Mouse (Mus musculus) adipocyte (in vitro differentiated cells): Measurements from ENCODE around the gene Myom1.

Source experiments
- DNase-seq: peaks from one replicate; pipeline ENCODE4 v3.0.0-alpha.2; 2016; ENCODE audit warnings: low spot score

The Myom1 gene

DNA sequence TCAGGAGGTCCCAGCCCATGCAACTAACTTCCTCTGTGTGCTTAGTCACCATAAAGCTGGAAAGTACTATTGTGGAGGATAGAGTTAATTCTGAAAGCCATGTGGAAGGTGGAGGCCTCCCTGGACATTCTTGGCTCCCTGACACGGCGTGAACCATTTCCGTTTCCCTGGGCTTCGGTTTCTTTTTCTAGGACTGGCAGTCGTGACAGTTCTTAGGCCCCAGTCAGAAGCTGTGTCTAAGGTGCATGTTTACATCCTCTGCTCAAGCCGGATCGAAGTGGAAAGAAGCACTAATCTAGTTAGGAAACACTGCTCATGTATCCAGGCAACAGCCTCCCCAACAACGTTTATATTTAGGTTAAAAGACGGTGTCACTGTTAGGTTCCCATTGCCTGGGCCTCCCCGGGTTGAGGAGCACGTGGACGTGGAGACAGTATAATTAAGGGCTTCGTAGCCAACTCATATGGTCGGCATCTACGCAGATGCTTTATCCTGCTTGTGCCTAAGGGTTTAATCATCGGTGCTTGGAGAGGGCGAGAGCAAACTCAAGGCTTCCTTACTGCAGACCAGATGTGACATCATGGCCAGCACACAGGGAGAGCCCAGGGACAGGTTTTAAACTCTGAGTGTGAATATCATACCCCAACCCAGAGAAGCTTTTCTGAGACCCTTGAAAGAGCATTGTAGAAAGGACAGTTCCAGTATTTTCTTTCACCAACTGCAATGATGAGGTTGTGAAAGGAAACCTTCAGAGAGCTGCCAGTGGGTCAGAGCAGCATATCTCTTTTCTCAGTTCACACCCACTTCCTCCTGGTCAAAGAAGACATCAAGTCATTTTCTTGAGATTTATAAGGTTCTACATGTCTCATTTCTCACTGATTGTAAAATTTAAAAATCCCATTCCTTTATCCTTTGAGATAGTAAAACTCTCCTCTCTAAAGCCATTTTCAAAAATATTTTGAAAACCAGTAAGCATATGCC lies 100.4 kb downstream of the Myom1 start:
- peak; percentile 54 for DNase-seq

DNA sequence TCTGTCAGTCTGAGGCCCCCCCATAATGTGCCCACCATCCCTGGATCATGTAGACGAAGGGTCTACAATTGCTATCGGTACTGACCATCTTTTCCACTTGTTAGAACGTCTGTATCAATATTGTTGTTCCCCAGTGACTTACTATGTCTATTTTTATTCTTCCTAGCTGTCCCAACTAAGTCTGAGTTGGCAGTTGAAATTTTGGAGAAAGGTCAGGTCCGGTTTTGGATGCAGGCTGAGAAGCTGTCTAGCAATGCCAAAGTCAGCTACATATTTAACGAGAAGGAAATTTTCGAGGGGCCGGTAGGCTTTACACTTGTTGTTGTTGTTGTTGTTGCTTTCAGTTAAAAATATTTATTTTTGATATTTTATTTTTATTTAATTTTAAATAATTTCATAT lies 102.9 kb downstream of the Myom1 start:
- peak; percentile 69 for DNase-seq

DNA sequence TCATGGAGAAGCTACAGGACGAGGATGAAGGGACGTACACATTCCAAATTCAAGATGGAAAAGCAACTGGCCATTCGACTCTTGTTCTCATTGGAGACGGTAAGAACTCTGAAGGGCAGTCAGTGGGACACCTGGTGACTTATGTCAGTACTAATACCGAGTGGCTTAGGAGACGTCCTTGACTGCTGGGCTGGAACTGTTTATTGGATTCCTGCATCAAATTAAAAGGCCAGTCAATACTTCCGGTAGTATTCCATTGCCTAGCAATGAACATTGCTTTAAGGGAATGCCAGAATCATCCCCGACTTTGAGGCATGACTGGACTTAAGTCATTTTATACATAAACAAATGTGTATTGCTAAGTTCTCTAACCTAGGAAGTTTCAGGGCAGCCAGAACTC lies 103.8 kb downstream of the Myom1 start:
- DNase-seq, result no peak

DNA sequence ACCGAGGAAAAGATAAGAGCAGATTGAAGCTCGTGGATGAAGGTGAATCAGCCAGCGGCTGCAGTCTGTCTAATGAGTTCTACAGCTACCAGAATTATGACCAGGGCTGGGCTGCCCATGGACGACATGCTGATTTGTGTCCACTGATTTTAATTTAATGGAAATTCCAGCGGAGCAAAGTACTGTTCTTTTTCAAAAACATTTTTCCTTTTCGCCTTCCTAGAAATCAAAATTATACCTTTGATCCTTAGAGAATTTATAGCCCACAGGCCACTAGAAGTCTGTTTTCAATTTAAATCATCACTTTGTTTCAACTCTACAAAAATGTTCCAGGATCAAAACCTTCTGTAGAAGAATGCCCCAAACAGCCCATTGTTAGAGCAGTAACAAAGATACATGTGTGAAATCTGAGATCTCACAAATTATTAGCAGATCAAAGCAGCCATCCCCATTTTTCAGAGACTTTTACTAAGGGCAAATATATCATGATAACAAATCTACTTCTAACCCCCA lies 108.4 kb downstream of the Myom1 start:
- DNase-seq, result no peak

DNA sequence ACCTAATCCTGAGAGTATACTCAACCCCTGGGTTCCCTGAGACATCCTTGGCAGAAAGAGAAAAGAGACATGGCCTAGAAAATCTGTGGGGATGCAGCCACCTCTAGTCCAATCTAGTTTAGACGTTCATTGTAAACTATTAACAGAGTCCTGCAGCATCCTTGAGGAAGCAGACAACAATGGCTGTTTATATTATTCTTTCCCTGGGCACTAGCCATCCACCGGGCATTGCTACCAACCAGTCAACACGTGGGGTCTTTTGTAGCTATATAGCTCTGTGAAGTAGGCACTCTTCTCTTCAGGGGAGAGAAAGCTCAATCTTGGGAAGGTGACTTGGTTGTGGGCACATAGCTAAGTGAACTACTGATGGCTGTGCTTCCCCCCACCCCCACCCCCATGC lies 110.3 kb downstream of the Myom1 start:
- DNase-seq, result no peak

DNA sequence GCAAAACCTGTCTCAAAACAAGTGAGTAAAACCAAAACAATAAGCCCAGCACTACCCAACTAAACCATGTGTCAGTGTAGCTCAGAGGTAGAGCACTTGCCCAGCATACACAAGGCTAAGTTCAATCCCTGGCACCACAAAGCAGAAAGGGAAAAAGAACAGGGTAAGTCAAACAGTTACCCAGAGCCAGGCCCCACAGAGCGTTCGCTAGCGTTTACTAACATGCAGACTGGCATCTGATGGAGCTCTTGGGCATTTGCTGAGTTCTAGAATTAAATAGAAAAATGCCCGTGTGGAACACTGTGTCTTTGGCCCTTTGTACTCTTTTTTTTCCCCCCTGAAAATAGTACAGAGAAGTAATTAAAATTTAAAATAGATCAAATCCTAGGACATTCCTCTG lies 111.8 kb downstream of the Myom1 start:
- DNase-seq, result no peak

DNA sequence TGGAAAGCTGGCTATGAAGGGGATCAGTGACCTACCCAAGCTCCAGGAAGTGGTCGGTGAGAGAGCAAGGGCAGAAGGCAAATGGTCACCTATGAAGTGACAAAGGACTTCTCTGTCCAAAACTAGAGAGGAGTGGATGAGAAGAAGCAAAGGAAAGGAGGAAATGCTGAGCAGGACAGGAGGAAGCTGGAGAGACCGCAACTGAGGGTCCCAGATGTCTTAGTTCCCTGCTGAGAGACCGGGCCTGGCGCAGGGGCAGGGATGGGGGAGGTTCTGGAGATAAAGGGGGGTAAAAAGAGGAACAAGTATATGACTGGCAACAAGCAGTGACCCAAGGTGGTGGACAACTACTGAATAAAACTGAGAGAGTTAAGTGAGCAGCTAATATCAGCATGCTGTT lies 115.5 kb downstream of the Myom1 start:
- DNase-seq, result no peak

DNA sequence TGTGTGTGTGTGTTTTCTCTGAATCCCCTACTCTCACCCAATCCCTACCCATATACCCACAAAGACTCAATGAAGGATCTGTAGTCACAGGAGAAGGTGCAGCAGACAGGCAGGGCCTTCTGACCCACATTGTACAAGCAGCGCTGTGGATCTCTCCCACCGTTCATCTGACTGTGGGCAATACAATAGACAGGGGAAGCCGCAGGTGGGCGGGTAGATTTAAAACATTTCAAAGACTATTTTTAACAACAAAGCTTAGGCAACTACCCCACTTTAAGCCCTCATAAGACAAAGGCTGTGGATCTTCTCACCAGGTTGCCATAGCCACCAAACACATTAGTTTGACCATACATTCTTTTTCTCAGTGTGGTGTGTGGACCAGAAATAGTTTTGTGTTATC lies 116.2 kb downstream of the Myom1 start:
- no peak for DNase-seq

DNA sequence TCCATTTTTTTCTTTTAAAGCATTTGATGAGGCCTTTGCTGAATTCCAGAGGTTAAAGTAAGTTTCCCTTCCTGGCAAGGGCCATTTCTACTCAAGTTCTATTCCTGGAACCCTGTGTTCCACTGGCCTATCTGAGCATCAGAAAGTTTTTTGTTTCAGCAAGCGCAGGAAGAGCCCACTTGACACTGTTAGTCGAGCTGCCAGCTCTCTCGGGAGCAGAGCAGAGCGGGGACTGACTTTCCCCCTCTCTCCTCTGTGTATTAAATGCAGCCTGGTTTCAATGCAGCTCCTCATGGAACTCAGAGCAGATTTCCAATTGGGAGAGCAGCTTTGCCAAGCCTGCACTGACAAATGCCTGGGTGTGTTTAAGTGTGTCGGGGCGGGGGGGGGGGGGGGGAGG lies 118.2 kb downstream of the Myom1 start:
- DNase-seq, result no peak

DNA sequence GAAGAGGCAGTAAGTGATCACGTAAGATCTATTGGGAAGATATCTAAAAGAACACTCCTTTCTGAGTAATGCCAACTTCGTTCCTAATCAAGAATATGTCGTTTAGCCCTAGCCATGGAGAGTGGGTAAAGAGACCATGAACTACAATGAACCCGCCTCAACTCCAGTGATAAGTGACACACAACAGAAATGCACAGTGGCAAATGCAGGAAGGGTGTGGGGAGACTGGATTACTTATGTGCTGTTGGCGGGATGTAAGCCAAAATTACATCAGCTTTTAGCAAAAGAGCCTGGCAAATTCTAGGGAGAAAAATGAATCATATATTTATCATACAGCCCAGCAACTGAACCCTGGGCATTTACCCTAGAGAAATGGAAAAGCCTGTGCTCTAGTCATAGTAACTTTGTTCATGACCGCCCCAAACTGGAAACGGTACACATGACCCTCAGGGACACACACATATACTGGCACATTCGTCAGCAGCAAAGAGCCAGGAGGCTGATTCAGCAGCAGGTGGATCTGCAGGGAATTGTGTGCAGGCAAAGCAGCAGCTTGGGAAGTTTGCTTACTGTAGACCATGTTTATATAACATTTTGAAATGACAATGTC lies 121.7 kb downstream of the Myom1 start:
- peak; percentile 25 for DNase-seq

DNA sequence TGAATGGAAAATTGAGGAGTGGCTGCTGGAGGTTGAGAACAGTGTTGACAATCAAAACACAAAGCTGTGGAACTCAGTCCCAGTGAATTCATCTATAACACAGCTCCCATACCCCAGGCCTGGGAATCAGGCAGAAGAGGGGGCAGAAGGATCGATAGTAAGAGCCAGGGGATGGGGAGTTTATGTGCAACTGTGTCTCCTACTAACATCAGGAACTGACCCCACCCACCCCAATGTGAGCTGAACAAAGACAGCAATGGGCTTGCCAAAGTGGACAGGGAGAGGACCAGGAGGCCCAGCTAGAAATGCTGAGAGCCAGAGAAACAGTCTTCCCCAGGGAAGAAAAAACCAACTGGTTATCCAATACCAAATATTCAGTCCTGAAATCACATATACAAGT lies 122.2 kb downstream of the Myom1 start:
- no peak for DNase-seq

DNA sequence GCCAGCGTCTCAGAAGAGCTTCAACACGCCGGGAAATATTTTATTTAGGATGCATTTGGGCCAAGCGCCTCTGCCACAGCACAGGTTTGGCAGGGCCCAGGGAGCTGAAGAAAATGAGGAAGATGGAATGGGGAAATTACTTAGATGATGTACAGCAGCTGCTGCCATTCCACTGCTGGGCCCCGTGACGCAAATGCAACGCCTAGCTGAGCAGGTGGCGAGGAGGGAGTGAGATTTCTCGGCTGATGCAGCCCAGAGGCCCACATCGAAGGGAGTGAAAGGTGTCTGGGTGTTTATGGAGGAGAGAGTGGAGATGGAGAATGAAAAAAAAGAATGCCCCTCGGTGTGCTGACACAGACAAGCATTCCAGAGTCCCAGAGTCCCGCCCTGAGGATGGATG lies 123.1 kb downstream of the Myom1 start:
- no peak for DNase-seq

DNA sequence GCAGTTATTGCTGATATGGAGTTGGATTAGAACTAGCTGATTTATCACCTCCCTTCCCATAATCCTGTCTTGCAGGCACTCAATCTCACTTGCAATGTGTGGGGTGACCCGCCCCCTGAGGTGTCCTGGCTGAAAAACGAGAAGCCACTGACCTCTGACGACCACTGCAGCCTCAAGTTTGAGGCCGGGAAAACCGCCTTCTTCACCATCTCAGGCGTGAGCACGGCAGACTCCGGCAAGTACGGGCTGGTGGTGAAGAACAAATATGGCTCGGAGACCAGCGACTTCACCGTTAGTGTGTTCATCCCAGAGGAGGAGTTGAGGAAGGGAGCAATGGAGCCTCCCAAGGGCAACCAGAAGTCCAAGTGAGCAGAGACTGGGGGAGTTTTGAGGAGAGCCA lies 123.6 kb downstream of the Myom1 start:
- no peak for DNase-seq

DNA sequence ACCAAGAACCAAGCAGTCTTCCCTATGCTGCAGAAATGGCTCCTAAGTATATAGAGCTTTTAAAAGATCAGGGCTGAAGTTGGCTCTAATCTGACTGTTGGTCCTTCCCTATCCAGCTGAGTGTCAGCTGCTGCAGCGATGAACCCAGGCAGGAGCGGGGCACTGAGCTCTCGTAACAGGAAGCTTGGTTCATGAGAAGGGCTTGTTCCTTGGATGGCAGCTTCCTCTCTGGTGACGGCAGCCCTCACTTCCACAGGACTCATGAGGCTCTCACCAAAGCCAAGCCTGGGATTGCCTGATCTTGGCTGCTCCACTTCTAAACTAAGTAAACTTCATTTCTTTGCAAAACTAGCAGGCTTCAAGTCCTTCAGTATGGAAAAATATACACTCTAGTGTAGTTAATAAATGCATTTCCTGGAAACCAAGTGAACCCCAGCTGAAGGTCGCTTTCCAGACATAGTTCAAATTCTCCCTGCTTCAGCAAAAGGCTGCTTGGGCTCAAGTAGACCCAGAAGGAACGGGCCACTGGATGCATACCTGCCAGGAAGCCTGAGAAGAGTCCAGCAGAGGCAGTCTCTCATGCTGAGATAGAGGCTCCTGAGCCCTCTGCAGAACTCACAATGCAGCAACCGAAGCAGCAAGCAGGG lies 125.2 kb downstream of the Myom1 start:
- no peak for DNase-seq

DNA sequence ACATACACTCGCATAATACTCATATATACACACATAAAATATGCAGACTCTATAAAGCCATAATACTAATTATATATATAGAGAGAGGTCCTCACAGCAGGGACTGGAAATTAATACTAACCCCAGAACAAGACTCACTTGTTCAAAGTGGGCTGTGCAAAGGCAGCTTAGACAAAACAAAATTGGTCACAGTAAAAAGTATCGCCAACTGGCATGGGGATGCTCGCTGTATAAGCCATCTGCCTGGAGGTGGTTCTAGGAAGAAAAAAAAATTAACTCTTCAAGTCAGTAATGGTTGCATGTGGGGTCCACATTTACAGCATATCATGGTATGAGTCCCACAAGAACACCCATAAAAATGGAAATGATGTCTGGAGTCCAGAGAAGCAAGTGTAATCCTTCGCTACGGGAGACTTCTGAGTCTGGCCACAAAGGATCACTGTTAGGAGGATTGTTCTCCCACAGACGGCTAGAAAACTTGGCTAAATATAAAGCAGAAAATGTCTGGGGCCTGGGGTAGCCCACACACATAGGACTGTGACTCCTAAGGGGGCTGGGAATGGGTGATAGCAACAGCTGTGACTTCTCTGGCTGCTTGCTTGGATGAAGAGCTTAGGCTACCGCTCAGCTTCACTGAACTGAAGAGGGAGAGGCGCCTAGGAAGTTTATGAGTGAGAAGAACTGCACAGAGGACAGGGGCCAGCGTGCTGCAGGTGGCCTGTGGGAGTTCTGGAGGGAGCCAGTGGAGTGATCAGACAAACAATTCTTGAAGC lies 127.2 kb downstream of the Myom1 start:
- DNase-seq, result no peak

DNA sequence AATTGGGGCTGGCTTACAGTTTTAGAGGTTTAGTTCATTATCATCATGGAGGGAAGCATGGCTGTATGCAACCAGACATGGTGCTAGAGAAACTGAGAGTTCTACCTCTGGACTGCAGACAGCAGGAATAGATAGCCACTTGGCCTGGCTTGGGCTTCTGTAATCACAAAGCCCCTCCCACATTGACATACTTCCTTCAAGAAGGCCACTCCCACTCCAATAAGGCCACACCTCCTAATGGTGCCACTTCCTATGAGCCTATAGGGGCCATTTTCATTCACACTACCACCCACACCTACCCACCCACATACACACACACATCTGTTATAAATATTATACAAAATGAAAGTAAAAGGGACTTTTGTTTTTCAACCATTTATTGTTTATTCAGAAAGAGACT lies 129.8 kb downstream of the Myom1 start:
- DNase-seq, result no peak

DNA sequence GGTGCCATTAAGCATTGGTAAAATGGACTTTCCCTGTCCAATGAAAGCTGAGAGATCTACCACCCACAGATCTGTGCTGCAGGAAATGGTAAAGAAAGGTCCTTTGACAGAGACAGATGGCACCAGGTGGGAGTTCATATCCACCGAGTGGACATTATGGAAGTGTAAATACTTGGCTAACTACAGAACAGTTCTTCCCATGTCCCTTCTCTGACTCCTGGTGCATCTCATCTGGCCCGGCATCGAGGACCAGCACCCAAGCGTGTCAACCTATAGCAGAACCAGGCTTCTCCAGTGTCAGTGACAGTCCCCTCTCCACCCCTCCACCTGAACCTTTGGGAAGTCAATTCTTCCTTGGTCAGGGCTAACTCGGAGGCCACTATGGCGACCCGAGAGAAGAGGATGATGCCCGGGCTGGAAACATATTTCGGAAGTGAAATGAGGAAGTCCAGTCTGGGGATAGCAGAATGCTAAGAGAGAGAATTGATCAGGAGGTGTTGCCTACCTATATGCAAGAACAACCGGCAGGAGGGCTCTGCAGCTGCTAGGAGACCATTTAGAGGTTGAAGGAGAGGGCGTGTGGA lies 130.5 kb downstream of the Myom1 start:
- no peak for DNase-seq

DNA sequence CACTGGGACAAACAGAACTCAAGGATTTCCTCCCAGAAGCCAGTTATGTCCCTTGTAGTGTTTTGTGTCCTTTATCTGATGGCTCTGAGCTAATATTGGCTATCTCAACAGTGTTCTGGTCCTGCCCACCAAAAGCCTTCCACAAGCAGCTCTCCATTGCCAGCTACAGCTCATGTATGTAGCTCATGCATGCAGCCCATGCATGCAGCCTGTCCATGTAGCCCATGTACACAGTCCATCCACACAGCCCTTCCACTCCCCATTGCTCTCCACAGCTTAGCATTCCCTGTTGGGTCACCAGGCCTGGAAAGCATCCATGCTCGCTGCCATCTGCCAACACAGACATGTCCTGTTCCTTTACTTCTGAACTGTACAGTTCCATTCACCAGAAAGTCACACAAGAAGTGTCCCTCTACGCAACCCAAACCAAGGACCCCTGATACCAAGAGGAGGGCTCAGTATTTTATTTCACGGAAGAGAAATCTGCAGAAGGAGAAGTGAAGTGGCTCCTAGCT lies 132.1 kb downstream of the Myom1 start:
- DNase-seq, result peak; percentile 31

DNA sequence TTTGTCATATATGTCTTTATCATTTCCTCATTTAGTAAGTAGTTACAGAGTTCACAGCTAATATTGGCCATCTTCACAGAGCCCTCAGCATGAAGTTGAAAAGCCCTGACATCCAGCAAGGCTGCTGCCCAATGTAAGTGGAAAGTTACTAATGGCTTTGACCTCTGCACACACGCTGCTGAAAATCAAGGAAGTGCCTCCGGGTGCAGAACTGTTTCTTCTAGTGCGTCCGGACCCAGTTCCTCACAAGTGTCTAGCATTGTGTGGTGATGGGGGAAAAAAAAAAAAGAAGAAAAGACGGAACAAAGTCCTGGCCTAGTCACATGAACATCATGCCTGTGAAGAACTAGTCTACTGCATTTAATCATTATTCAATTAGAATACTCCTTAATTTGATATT lies 132.7 kb downstream of the Myom1 start:
- DNase-seq, result peak; percentile 26

DNA sequence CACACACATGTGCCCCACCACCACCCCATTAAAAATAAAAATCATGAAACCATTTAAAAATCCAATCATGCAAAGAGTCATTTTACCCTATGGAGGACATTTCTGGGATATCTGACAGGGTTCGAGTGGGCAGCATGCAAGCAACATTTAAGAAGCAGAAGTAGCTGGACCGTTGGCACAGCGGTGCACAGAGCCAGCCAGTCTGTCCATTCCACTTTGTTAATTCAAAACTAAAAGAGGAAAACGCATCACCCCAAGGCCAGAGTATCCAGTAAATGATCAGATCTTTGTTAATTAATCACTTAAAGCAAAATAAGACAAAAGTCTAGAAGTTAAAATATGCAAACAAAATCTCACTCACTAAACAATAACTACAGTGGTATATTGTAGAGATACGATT lies 133.4 kb downstream of the Myom1 start:
- DNase-seq, result no peak
